Mouse (Mus musculus): ENCODE measurements around the gene Ccdc33.

Gene Ccdc33

GRCm38 (mm10) chr9:58130909-58131308, 12.3 kb upstream of the Ccdc33 start:
- DNase-seq (ENCODE audit: extremely low spot score, low spot score): no peak

DNA sequence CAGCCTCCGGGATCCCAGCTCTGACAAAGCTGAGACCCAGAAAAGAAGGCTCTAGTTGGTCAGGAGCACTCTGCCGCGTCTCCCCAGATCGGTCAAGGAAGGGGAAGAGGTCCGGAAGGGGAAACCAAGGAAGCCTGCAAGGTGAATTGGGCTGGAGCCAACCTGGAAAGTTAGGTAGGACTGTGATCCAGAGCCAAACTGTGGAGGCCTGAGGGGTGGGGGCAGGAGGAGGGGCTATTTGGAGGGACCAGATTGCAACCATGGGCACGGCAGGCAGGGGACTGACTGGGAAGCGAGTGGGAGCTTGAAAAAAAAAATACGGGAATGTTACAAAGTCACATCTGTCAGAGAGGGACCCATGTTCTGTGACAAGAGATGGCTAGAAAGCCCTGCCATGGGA, 10.9 kb upstream of the Ccdc33 start:
- no peak for DNase-seq (ENCODE audit: extremely low spot score, low spot score)

DNA sequence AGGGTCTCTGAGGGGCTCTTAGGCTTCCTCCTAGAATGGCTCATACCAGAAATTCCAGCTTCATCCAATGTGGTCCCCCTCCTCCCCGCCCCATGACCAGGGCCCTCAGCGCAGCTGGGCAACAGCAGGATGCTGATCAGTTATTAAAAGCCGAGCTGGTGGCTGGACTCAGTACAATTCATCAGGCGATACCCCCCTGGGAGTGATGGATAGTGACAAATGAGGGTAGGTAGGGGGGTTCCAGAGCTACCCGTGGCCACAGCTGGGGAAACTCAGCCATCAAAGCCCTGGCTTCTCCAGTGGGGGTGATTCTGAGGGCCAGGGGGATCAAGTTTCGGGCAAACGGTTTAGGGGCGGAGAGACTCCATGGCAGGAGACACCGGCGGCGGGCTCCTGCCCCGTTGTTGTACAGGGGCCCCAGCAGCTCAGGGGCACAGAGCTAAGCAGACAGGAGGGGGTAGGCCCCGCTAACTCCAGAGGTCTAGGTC, 10.3 kb upstream of the Ccdc33 start:
- peak; percentile 82 for DNase-seq (ENCODE audit: extremely low spot score, low spot score)

DNA sequence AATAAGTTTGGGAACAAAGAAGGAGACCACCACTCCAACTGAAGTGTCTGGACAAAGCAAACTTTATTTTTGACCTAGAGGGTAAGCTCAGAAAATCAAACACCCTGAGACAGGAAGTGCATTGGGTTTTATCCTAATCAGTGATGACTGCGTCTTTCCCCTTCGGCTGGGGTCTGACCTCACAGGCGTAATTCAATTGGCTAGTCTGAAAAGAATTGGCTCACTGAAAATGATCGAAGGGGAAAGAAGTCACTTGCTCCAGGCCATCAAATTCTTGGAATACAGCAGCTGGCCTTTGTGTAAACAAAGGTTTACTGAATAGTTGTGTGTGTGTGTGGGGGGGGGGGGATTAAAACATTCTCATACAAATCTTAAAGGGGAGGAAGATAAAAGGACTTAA, 7.2 kb upstream of the Ccdc33 start:
- no peak for DNase-seq (ENCODE audit: extremely low spot score, low spot score)

GRCm38 (mm10) chr9:58125085-58125484, 6.5 kb upstream of the Ccdc33 start:
- no peak for DNase-seq (ENCODE audit: extremely low spot score, low spot score)

- DNase-seq (ENCODE audit: extremely low spot score, low spot score): no peak
These were observed 2.5 kb downstream of the Ccdc33 start for GRCm38 (mm10) chr9:58116024-58116651.

DNA sequence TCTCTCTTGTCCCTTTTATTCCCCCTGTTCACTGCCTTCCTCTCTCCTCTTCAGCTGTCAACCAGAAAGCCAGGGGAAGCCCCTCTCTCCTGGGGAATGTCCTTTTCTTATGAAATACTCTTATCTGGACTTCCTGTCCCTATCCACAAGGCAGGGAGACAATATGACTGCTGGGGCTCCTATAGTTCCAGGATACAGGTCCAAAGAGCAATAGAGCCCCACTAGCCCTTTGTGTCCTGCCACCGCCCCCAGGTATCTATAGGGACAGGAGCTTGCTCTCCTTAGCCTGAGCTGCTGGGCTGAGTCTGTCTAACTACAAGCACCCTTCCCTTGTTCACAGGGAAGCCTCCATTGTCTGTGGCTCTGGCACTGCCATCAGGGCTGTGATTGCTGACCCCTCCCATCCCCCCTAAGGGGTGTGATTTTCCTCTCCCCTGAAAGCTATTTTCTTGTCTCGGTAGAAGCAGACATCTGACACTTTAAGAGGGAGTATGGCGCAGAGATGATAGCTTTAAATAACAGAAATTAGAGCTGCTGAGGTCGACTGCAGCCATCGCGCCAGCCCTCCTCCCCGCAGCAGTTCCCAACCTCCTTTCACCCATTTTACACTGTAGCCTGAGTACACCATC, 3.2 kb downstream of the Ccdc33 start:
- DNase-seq (ENCODE audit: extremely low spot score, low spot score): no peak

DNA sequence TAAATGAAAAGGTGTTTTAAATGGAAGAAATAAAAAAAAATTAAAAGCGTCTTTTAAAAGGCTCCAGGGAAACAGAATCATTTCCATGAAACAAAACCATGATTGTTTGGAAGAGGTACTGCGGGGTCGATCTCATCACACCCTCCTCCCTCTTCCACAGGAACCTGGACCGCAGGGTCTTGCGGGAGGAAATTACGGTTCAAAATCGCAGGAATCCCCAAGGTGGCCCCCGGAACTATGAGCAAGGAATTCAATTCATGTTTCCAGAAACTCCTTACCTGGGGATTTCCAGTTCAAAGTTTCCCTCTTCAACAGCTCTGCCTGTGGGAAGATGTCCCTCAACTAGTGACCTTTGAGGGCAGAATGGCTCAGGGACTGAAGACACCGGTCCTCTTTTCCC, 4.6 kb downstream of the Ccdc33 start:
- no peak for DNase-seq (ENCODE audit: extremely low spot score, low spot score)

GRCm38 (mm10) chr9:58113279-58113884, 5.2 kb downstream of the Ccdc33 start:
- peak; percentile 61 for DNase-seq (ENCODE audit: extremely low spot score, low spot score)

GRCm38 (mm10) chr9:58112866-58113278, 5.8 kb downstream of the Ccdc33 start:
- DNase-seq (ENCODE audit: extremely low spot score, low spot score): peak; percentile 78

GRCm38 (mm10) chr9:58112321-58112751, 6.3 kb downstream of the Ccdc33 start:
- no peak for DNase-seq (ENCODE audit: extremely low spot score, low spot score)

GRCm38 (mm10) chr9:58111431-58111830, 7.2 kb downstream of the Ccdc33 start:
- DNase-seq (ENCODE audit: extremely low spot score, low spot score): no peak

DNA sequence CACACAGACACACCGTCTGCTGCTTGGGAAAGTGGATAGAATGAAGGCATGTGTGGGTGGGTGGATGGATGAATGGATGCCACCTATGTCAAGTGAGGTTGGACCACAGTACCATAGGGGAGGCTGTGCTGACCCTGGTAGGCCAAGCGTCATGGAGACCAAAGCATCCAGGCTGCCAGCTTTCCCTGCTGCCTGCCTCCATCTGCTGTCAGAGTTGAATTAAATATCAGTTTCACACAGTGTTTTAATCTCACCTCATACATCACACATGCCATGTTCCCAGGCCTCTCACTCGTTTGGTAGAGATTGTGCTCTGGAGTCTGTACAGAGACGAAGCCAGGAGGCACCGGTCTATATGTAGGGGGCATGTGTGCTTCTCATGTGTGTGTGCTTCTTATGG, 7.8 kb downstream of the Ccdc33 start:
- DNase-seq (ENCODE audit: extremely low spot score, low spot score): no peak

- DNase-seq (ENCODE audit: extremely low spot score, low spot score): no peak
These were observed 11.1 kb downstream of the Ccdc33 start for GRCm38 (mm10) chr9:58107494-58107893.

- DNase-seq (ENCODE audit: extremely low spot score, low spot score): peak; percentile 47
These were observed 12.9 kb downstream of the Ccdc33 start for GRCm38 (mm10) chr9:58105595-58106169.

- DNase-seq (ENCODE audit: extremely low spot score, low spot score): no peak
These were observed 15.0 kb downstream of the Ccdc33 start for GRCm38 (mm10) chr9:58103647-58104046.

GRCm38 (mm10) chr9:58102013-58102412, 16.6 kb downstream of the Ccdc33 start:
- DNase-seq (ENCODE audit: extremely low spot score, low spot score): no peak

DNA sequence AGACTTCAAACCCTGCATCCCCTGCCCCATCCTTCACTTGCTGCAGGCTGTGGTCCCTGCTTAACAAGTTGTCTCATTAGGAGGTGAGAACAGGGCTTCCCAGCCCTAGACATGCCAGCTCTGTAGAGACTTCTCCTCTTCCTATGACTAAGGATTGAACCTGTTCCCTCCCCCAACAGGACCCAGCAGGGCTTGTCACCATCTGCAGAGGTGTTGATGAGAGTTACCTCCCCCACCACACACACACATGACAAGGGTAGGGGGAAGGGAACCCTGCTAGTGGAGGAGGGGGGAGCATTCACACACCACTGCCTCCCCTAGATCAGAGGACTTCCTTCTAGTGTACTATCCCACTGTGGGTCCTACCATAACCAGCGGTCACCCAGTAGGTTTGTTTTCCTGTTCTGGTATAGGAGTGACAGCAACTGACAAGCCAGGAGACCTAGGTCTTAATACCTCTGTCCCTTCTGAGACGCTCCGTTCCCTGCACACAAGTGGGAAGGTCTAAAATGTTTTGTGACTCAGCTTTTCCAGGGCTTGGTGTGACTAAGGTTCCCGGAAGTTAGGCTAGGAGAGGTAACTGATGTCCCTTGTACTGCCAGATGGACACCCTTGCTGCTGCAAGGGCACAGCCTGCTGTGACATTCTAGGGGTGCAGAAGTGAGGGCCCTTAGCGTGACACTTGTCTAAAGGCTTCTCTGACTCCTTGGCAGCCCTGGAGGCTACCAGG, 18.6 kb downstream of the Ccdc33 start:
- DNase-seq (ENCODE audit: extremely low spot score, low spot score): no peak

DNA sequence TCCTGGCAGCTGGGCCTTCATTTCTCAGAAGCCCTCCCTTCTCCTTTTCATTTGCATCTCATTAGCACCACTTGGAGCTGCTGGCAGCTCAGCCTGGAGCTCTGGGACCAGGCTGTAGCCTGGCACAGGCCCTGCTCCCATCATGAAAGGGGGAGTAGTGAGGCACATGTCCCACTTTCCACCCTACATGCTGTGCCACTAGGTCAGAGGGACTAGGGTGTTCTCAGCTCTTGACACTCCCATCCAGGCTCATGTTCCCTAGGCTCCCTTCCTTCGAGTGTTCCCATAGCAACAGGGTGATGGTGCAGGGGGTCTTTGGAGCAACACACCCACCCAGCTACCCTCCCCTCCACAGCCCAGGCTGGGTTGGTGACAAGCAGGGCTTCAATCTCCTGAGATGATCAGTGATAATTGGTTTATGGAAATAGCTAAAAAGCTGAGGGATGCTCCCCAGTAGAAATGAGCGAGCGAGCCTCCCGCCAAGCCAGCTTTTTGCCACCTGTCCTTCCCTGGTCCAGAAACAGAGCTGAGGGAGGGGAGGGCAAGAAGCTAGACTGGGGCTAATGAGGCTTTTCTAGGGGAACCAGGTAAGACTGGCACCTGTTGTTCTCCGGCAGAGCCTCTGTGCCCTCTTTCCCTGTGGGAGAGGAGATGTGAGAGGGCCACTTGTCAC, 21.9 kb downstream of the Ccdc33 start:
- DNase-seq (ENCODE audit: extremely low spot score, low spot score): no peak

DNA sequence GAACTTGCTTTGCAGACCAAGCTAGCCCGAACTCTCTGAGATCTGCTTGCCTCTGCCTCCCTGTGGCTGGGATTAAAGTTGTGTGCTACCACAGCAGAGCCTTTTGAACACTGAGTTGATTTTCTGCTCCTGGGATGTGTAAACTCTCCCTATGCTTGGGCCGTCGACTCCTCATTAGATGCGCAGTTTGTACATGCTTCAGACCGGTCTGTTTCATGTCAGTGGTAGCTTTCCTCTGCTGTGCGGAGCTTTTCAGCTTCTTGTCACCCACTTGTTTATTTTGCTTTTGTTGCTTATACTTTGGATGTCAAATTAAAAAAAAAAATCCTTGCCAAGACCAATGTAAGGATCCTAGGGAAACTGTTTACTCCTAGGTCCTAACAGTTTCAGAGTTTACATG, 22.6 kb downstream of the Ccdc33 start:
- DNase-seq (ENCODE audit: extremely low spot score, low spot score): no peak

DNA sequence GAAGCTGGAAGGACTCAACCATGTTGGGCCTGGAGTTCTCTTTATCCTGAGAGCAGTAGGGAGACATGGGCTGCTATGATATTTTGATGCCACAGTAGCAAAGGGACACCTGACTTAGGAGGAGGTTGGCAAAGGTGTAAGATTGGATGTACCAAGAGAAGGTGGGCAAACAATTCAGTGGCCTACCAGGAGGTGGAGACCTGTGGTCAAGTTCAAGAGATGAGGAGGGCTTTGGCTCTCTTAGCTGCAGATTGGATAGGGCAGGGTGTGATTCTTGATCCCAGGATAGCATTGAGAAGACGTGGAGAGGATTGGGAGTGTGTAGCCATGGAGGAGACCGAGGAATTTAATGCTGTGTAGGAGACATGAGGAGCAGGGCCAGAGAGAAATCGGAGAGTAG, 24.8 kb downstream of the Ccdc33 start:
- DNase-seq (ENCODE audit: extremely low spot score, low spot score): no peak

All from neural tube, embryonic 10.5 days (tissue).